Comparison of ENCODE assay signal across 9 mouse cellular contexts in genomic region chr1:184051824-184052223, GRCm38 (mm10). TPM values are rescaled to one million over a fixed set of nuclear protein-coding genes. Genes with fewer than 3 reads are reported as not detected.
DNase-seq lines count a peak whose midpoint lies in the region; ATAC-seq and TF ChIP-seq lines count a peak whose summit lies in the region.
"Had no signal": no experiment of that assay in that cellular context is flagged by ENCODE, and none has a peak within 500 bp of the region (broad histone marks: within the 10 kb centered on the region; RNA-seq: fewer than 3 reads in every experiment).

No protein-coding gene starts in this region.

- H3K4me3 ChIP-seq in liver, embryonic 14.5 days (ENCODE audit: insufficient read depth in 1 of 2, low read depth in 2 of 2, low read length in 2 of 2) = no peak overlapping the region
- H3K4me3 ChIP-seq in liver, embryonic 12.5 days = no peak overlapping the region
- no peak overlapping the region for H3K4me3 ChIP-seq in myocyte
- no peak overlapping the region for H3K4me3 ChIP-seq in forebrain, embryonic 10.5 days

- intact Hi-C loops in heart, postnatal 10 days (cut with DNase I) = no loop called here

- H3ac ChIP-seq in myocyte (ENCODE audit: control insufficient read depth, insufficient read length) = no peak overlapping the region

- DNase-seq in liver, embryonic 14.5 days (ENCODE audit: low read depth in 3 of 3, low spot score in 3 of 3) = no peak
- peak; percentile 61 for DNase-seq in cerebellum, adult 9-10 months
- DNase-seq in heart, postnatal 10 days = peak; percentile 70 to 77
- DNase-seq in right cerebral cortex, postnatal 25 days = no peak
- DNase-seq in forebrain, embryonic 10.5 days (ENCODE audit: extremely low spot score, low spot score) = no peak

- no peak overlapping the region for H3K27ac ChIP-seq in liver, embryonic 14.5 days
- no peak overlapping the region for H3K27ac ChIP-seq in liver, embryonic 12.5 days
- H3K27ac ChIP-seq in forebrain, embryonic 10.5 days = no peak overlapping the region

- no peak overlapping the region for H3K9ac ChIP-seq in liver, embryonic 14.5 days (replicated peaks)
- no peak overlapping the region for H3K9ac ChIP-seq in liver, embryonic 12.5 days

- peaks cover 77% of the 10 kb centered on the region for H3K79me2 ChIP-seq in myocyte (ENCODE audit: control insufficient read depth, insufficient read depth)

- no peak for TF ChIP-seq CTCF in liver, embryonic 14.5 days (IDR thresholded peaks at IDR 0.05; ENCODE audit: low read depth)

- H3K9me3 ChIP-seq in liver, embryonic 14.5 days (ENCODE audit: control insufficient read depth, low read length) = no peaks in the 10 kb centered on the region
- no peaks in the 10 kb centered on the region for H3K9me3 ChIP-seq in liver, embryonic 12.5 days (replicated peaks)
- H3K9me3 ChIP-seq in forebrain, embryonic 10.5 days = no peaks in the 10 kb centered on the region

- peaks cover 0 to 8% of the 10 kb centered on the region in 2 experiments; a peak in 2 of 4 replicates for H3K4me1 ChIP-seq in liver, embryonic 14.5 days (replicated peaks; ENCODE audit: control insufficient read depth in 2 of 2, insufficient read depth in 2 of 2, low read length in 1 of 2)
- peaks cover 25% of the 10 kb centered on the region for H3K4me1 ChIP-seq in liver, embryonic 12.5 days
- peaks cover 5% of the 10 kb centered on the region for H3K4me1 ChIP-seq in forebrain, embryonic 10.5 days

- TF ChIP-seq EP300 in liver, embryonic 14.5 days (IDR thresholded peaks at IDR 0.05; ENCODE audit: low read depth) = no peak

- no peak overlapping the region for H3K4me2 ChIP-seq in liver, embryonic 14.5 days (ENCODE audit: low read depth)
- no peak overlapping the region for H3K4me2 ChIP-seq in liver, embryonic 12.5 days
- peak overlapping the region; percentile 81 for H3K4me2 ChIP-seq in myocyte (ENCODE audit: low read depth)

- 0 out of 2 replicates have a peak, but pooled peaks have one; percentile 19 for ATAC-seq in liver, embryonic 14.5 days (ENCODE audit: insufficient read depth)
- no peak for ATAC-seq in liver, embryonic 12.5 days
- no peak for ATAC-seq in erythroid progenitor cell, adult 5-6 weeks (replicated peaks; ENCODE audit: low FRiP score, poor library complexity, severe bottlenecking)

- H3K36me3 ChIP-seq in liver, embryonic 14.5 days (replicated peaks; ENCODE audit: control insufficient read depth, insufficient read depth, low read depth) = no peaks in the 10 kb centered on the region
- no peaks in the 10 kb centered on the region for H3K36me3 ChIP-seq in liver, embryonic 12.5 days
- H3K36me3 ChIP-seq in myocyte (ENCODE audit: control insufficient read depth, insufficient read depth) = peaks cover 3% of the 10 kb centered on the region
- no peaks in the 10 kb centered on the region for H3K36me3 ChIP-seq in forebrain, embryonic 10.5 days (replicated peaks)
- H3K36me3 ChIP-seq: G1E had no signal

- 54% methylated on average over 6 of the region's 6 CpGs for WGBS in liver, embryonic 14.5 days (ENCODE audit: insufficient replicate concordance)
- 56% methylated on average over 6 of the region's 6 CpGs for WGBS in liver, embryonic 12.5 days (ENCODE audit: insufficient replicate concordance)
- 50% methylated on average over 6 of the region's 6 CpGs for WGBS in forebrain, embryonic 10.5 days

- H3K27me3 ChIP-seq in liver, embryonic 14.5 days (ENCODE audit: control insufficient read depth, insufficient read depth, low read length) = no peaks in the 10 kb centered on the region
- no peaks in the 10 kb centered on the region for H3K27me3 ChIP-seq in liver, embryonic 12.5 days (replicated peaks)
- H3K27me3 ChIP-seq in myocyte (ENCODE audit: control insufficient read depth, insufficient read depth, insufficient read length) = no peaks in the 10 kb centered on the region
- H3K27me3 ChIP-seq in forebrain, embryonic 10.5 days (ENCODE audit: poor library complexity, severe bottlenecking) = no peaks in the 10 kb centered on the region

- no peak for TF ChIP-seq POLR2A in myocyte (IDR thresholded peaks at IDR 0.05; ENCODE audit: insufficient read length, low read depth)

TF ChIP-seq in myocyte, 11 proteins besides CTCF, POLR2A, EP300 and RAD21:
- TF ChIP-seq CEBPB (IDR thresholded peaks at IDR 0.05; ENCODE audit: insufficient read depth, poor library complexity, severe bottlenecking) (no peak), MYOD1 (IDR thresholded peaks at IDR 0.05; ENCODE audit: control insufficient read depth in 1 of 3, insufficient read length in 2 of 3, low read depth in 2 of 3) (peak in 2 of 3 experiments; percentile 15 to 57), MYOG (IDR thresholded peaks at IDR 0.05; ENCODE audit: control insufficient read depth in 1 of 3, insufficient read depth in 1 of 3, insufficient read length in 2 of 3, low read depth in 2 of 3) (peak in 1 of 3 experiments; percentile 64)
TF ChIP-seq in myocyte: peak in this region for 2.

RNA-seq across cellular contexts. Expression of gene 1700056E22Rik, which starts 17.7 kb away (rescaled TPM):
- polyA plus RNA-seq in liver, embryonic 14.5 days (2012; rRNA removed) = 0.44 and 0.51 TPM in 2 replicates
- polyA plus RNA-seq in liver, embryonic 14.5 days (2014; fragmentation: Nextera tagmentation; extraction: Ambion mirVana) = 0.27 and 0.45 TPM in 2 replicates
- polyA plus RNA-seq in liver, embryonic 12.5 days (2016; fragmentation: Nextera tagmentation; extraction: Ambion mirVana) = 0.85 and 0.98 TPM in 2 replicates
- total RNA-seq in heart, postnatal 10 days (2021) = 1 to 10 TPM; 1.1 to 2.0 TPM
- polyA plus RNA-seq in myocyte (2012; fragmentation: generic; extraction: Trizol) = 3.2 TPM
- 1.1 TPM in 1 of 2 replicates, not detected in the other for total RNA-seq in erythroid progenitor cell, adult 5-6 weeks (2015; ENCODE audit: low replicate concordance)
- 0.64 and 0.68 TPM in 2 replicates for total RNA-seq in erythroid progenitor cell, adult 5-6 weeks (2017; ENCODE audit: low replicate concordance)
- polyA plus RNA-seq in forebrain, embryonic 10.5 days (2016; fragmentation: Nextera tagmentation; extraction: Ambion mirVana) = 1.0 TPM in 2 replicates
- total RNA-seq: G1E had no signal
- polyA plus RNA-seq: G1E had no signal

RNA-seq across cellular contexts. Expression of gene Dusp10, which starts 38.7 kb away (rescaled TPM):
- 2.7 TPM in 2 replicates for polyA plus RNA-seq in liver, embryonic 14.5 days (2012; rRNA removed)
- polyA plus RNA-seq in liver, embryonic 14.5 days (2014; fragmentation: Nextera tagmentation; extraction: Ambion mirVana) = 2.0 TPM in 2 replicates
- polyA plus RNA-seq in liver, embryonic 12.5 days (2016; fragmentation: Nextera tagmentation; extraction: Ambion mirVana) = 3.8 and 4.1 TPM in 2 replicates
- total RNA-seq in heart, postnatal 10 days (2021) = 10 to 100 TPM; 11.1 to 12.9 TPM
- polyA plus RNA-seq in myocyte (2012; fragmentation: generic; extraction: Trizol) = 14.6 TPM
- 3.6 and 7.1 TPM in 2 replicates for total RNA-seq in erythroid progenitor cell, adult 5-6 weeks (2015; ENCODE audit: low replicate concordance)
- 1.5 and 3.1 TPM in 2 replicates for total RNA-seq in erythroid progenitor cell, adult 5-6 weeks (2017; ENCODE audit: low replicate concordance)
- 4.3 and 6.3 TPM in 2 replicates for polyA plus RNA-seq in forebrain, embryonic 10.5 days (2016; fragmentation: Nextera tagmentation; extraction: Ambion mirVana)
- polyA plus RNA-seq: G1E had no signal

Comparison
In these comparisons a context has a peak if more than half of its experiments do, and no peak if none do; other contexts are left out.
1. DNase-seq: peak in cerebellum, adult 9-10 months (single experiment) and heart, postnatal 10 days (2 of 2); none in liver, embryonic 14.5 days (0 of 3), right cerebral cortex, postnatal 25 days (single experiment) and forebrain, embryonic 10.5 days (single experiment).